Mouse (Mus musculus) forebrain, embryonic 12.5 days (tissue): ENCODE results near the gene Dmrtc1b. TPM values are rescaled to one million over a fixed set of nuclear protein-coding genes. Genes with fewer than 3 reads are reported as not detected.
"Not testable (repeated sequence)": the region's sequence is repeated elsewhere in the genome, so short reads cannot be mapped to it uniquely, and the experiment has no call there.

Experiments
- ATAC-seq: fragments of 200-750 bp; cut with Nextera tagmentation; 2 replicates; pipeline ENCODE4 v1.8.0; 2017; ENCODE audit warnings: moderate TSS enrichment; ENCODE audit not compliant: low FRiP score
- H3K27ac ChIP-seq: fragments of 300-500 bp; sonication (generic); 2 replicates; pipeline ENCODE4 v1.5.1; 2016; ENCODE audit warnings: mild to moderate bottlenecking
- H3K27me3 ChIP-seq: fragments of 300-500 bp; sonication (generic); 2 replicates; pipeline ENCODE4 v1.6.1; 2016; ENCODE audit warnings: mild to moderate bottlenecking
- H3K36me3 ChIP-seq: fragments of 300-500 bp; sonication (generic); replicated peaks from 2 replicates; pipeline ENCODE4 v1.6.1; 2016; ENCODE audit warnings: mild to moderate bottlenecking
- H3K4me1 ChIP-seq: fragments of 300-500 bp; sonication (generic); 2 replicates; pipeline ENCODE4 v1.6.1; 2016
- H3K4me2 ChIP-seq: fragments of 300-500 bp; sonication (generic); 2 replicates; pipeline ENCODE4 v1.6.1; 2016; ENCODE audit warnings: mild to moderate bottlenecking, moderate library complexity
- H3K4me3 ChIP-seq: fragments of 300-500 bp; sonication (generic); replicated peaks from 2 replicates; pipeline ENCODE4 v1.5.1; 2016; ENCODE audit warnings: mild to moderate bottlenecking
- H3K9ac ChIP-seq: fragments of 300-500 bp; sonication (generic); 2 replicates; pipeline ENCODE4 v1.6.1; 2016; ENCODE audit warnings: mild to moderate bottlenecking
- H3K9me3 ChIP-seq: fragments of 300-500 bp; sonication (generic); 2 replicates; pipeline ENCODE4 v1.6.1; 2016
- WGBS: fragments of 180-500 bp; shearing (Covaris S2); methylation state at CpG from one replicate; pipeline ENCODE4 v1.1.7; 2016; 5-methylcytosine and 5-hydroxymethylcytosine counted together
- polyA plus RNA-seq: library from polyadenylated mRNA; unstranded; fragments of >200 nt; fragmentation: Nextera tagmentation; extraction: Ambion mirVana; gene quantifications from 2 replicates; pipeline ENCODE4 v1.2.1, GENCODE M21; 2016

Gene Dmrtc1b
- polyA plus RNA-seq, result not detected in 2 replicates

DNA sequence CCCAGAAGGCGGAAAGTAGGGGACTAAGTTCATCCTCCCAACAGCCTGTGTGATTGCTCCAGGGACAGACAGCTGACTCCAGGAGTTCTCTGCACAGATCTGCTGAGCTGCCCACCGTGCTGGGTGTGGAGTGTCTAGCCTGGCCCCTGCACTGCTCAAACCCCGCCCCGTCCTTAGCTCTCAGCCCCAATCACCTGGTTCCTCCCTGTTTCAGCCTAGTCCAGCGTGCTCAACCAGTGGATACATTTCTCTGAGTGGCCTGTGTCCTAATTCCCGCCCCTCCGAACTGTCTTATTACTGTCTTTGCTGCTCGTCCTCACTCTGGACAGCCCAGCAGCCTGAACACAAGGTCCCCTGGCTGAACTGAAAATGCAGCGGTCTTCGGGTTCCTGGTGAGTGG lies at the start of gene Dmrtc1b, which contains the start of gene Gm9112:
Gene Dmrtc1b, plus strand, starts transcription at position 331 of the 400 bp plus-strand sequence.
Gene Gm9112, minus strand, starts transcription at position 101 of the 400 bp plus-strand sequence.
- not testable (repeated sequence) for H3K36me3 ChIP-seq
- peaks cover 16% of the 10 kb centered on the region for H3K27me3 ChIP-seq
- WGBS, result 87% methylated on average over 9 of the region's 10 CpGs

DNA sequence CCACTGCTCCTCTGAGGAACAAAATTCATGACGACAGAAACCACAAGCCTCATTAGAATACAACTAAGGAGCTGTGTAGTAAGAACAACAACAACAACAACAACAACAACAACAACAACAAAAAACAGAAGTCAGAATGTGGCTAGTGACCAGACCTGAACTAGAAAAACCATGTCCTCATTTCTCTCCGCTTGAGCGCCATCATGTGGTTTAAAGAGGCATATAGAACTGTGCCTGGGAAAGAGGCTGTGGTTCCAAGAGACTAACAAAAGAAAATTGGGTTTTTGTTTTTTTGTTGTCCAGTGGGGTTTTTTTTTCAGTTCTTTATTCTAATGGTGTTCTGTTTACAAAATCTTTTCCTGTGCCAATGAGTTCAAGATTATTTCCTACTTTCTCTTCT lies 47.0 kb upstream of the Dmrtc1b start:
- no peak overlapping the region for H3K4me2 ChIP-seq
- no peaks in the 10 kb centered on the region for H3K4me1 ChIP-seq
- no peaks in the 10 kb centered on the region for H3K36me3 ChIP-seq
- no peak overlapping the region for H3K9ac ChIP-seq
- ATAC-seq, result no peak
- H3K27me3 ChIP-seq, result peaks cover 13% of the 10 kb centered on the region; the same call in 1 of the 2 replicates
- H3K4me3 ChIP-seq, result no peak overlapping the region
- WGBS, result 20% methylated on average over 3 of the region's 3 CpGs
- H3K9me3 ChIP-seq, result no peaks in the 10 kb centered on the region
- no peak overlapping the region for H3K27ac ChIP-seq

More for the DNA sequence above, at the start of gene Dmrtc1b, which contains the start of gene Gm9112:
- not testable (repeated sequence) for ATAC-seq, H3K4me2 ChIP-seq, H3K4me3 ChIP-seq, H3K27ac ChIP-seq, H3K9me3 ChIP-seq, H3K4me1 ChIP-seq, H3K9ac ChIP-seq

DNA sequence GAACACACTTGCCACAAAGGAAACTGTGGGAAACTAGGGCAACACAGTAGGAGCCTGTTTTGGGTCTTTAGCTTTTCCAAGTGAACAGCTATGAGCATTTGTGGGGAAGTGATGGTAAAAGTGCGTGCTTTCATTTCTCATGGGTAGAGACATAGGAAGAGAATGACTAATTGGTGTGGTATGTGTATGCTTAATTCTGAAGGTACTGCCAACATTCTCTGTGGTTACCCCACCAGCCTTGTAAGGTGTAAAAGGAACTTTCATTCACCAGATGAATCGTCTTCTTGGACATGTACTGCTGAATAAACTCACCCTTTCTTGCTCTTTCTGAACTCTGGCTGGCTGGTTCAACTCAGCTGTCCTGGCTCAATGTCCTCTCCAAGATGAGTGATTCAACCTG lies 41.0 kb upstream of the Dmrtc1b start:
- H3K9me3 ChIP-seq, result no peaks in the 10 kb centered on the region
- 82% methylated on average over 2 of the region's 2 CpGs for WGBS
- peaks cover 7% of the 10 kb centered on the region; the same call in 1 of the 2 replicates for H3K27me3 ChIP-seq
- no peak overlapping the region for H3K9ac ChIP-seq
- H3K4me2 ChIP-seq, result no peak overlapping the region
- no peak overlapping the region for H3K27ac ChIP-seq
- H3K4me3 ChIP-seq, result no peak overlapping the region
- no peaks in the 10 kb centered on the region for H3K36me3 ChIP-seq
- no peak for ATAC-seq
- no peaks in the 10 kb centered on the region for H3K4me1 ChIP-seq

DNA sequence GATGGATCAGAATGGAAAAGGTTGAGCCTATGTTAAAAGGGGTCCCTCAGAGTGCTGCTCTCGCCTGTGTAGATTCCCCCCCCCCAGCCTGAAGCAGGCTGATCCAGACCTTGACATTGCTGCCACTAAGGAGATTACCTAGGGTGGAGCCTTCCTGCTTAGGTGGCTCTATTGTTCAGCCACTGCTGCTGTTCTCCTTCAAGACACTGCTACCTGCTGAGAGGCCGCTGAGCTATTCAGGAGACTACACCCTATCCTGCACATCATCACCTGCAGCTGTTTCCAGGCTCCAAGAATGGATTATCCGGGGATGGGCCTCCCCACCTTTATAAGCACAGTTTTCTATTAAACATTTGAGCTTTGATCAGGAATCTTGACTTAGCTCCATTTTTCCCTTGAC lies 23.0 kb upstream of the Dmrtc1b start:
- ATAC-seq, H3K4me3 ChIP-seq: not testable (repeated sequence)
- 42% methylated on average over 3 of the region's 3 CpGs for WGBS

DNA sequence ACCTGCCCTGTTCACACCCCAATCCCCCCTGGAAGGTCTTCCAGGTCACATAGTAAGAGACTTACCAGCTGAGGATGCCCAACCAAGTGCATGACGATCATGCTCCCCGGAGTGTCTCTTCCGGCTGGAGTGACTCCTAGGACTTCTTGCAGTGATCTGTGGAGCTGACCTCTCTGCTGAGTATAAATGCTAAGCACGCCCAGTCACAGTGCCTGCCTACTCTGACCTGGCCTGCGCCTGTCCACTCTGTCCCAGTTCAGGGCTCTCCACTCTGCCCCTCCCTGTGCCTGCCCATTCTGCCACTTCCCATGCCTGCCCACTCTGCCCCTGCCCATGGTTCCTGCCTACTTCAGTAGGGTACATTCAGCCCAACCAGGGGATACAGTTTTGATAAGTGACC lies 20.8 kb upstream of the Dmrtc1b start, which contains the start of gene Gm3880:
Gene Gm3880, minus strand, starts transcription at position 101 of the 400 bp plus-strand sequence.
- H3K4me2 ChIP-seq, H3K4me3 ChIP-seq, H3K27me3 ChIP-seq, H3K27ac ChIP-seq, H3K4me1 ChIP-seq, H3K9me3 ChIP-seq, ATAC-seq, H3K36me3 ChIP-seq, H3K9ac ChIP-seq: not testable (repeated sequence)
- 86% methylated on average over 5 of the region's 5 CpGs for WGBS

More for the DNA sequence above, 23.0 kb upstream of the Dmrtc1b start:
- not testable (repeated sequence) for H3K36me3 ChIP-seq, H3K27ac ChIP-seq, H3K9ac ChIP-seq, H3K27me3 ChIP-seq, H3K4me1 ChIP-seq, H3K9me3 ChIP-seq, H3K4me2 ChIP-seq

DNA sequence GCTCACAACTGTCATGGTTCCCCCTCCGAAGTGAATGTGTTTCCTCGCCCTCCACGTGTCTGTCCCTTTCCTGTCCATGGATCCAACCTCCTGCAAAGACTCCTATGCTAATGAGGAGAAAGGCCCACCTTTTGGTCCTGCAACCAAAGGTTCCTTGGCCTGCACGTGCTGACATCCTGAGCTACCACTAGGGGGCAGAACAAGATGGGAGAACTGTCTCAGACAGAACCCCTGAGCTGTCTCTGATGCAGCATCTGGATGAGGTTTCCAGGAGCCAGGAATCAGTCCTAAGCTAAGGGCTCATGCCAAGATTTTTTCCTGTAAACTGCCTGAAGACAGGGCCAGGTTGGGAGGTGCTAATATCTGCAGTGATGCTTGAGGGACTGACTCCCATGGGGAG lies 18.4 kb upstream of the Dmrtc1b start:
- 20% methylated on average over 4 of the region's 4 CpGs for WGBS
- peak; percentile 60; the same call in 1 of the 2 replicates for ATAC-seq
- H3K4me2 ChIP-seq, H3K4me1 ChIP-seq, H3K9ac ChIP-seq, H3K27me3 ChIP-seq, H3K36me3 ChIP-seq, H3K27ac ChIP-seq, H3K4me3 ChIP-seq, H3K9me3 ChIP-seq: not testable (repeated sequence)

DNA sequence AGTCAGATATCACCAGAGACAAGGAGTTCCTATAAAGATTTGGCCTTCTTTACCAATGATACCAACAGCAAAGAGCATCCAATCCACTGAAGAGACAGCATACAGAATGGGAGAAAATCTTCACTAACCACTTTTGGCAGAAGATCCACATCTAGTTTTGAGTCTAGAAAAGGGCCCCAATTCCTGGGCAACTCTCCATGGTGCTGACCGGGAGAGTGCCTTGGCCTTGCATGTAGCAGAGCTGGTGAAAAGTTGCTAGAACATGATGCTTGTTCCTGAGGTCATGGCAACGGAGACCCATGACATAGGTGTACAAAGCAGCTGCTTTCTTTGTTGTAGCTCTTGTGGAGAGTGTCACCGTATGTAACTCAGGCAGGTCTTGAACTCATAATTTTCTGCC lies 7.0 kb upstream of the Dmrtc1b start:
- not testable (repeated sequence) for H3K9me3 ChIP-seq, H3K4me3 ChIP-seq, H3K4me2 ChIP-seq, H3K9ac ChIP-seq, H3K4me1 ChIP-seq, H3K27ac ChIP-seq, ATAC-seq, H3K36me3 ChIP-seq, H3K27me3 ChIP-seq
- 68% methylated on average over 3 of the region's 3 CpGs for WGBS

DNA sequence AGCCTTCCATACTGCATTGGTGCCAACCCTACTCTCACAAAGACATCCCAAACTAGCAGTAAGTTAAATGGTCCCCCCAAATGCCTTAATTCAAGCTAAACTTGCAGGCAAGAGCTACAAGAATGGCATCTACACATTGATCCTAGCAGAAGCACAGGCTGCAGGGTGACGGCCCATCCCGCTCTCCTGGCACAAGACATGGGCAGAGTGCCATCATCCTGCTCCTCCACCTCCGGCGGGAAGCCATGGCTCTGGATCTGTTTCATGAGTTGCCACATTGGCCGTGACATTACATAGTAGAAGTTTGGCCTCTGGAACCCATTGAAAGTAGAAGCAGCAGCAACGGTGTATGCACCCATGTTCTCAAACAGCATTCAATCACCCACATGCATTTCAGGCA lies 16.6 kb downstream of the Dmrtc1b start:
- not testable (repeated sequence) for H3K36me3 ChIP-seq, H3K9ac ChIP-seq, H3K27ac ChIP-seq, H3K4me1 ChIP-seq, H3K4me3 ChIP-seq, H3K27me3 ChIP-seq, H3K4me2 ChIP-seq, H3K9me3 ChIP-seq, ATAC-seq
- WGBS, result 93% methylated on average over 6 of the region's 6 CpGs

Other genes with a start within 250 kb of the Dmrtc1b start
- gene Hdac8, start 202.5 kb upstream of the Dmrtc1b start, polyA plus RNA-seq, result 9.4 and 11.1 TPM in 2 replicates
- gene Phka1, start 63.6 kb upstream of the Dmrtc1b start, polyA plus RNA-seq, result 7.3 and 7.6 TPM in 2 replicates
- not detected in 2 replicates for gene Gm3880, start 20.9 kb upstream of the Dmrtc1b start, polyA plus RNA-seq
- not detected in 2 replicates for gene Gm9112, start 230 bp upstream of the Dmrtc1b start, polyA plus RNA-seq
- not detected in 2 replicates for gene Dmrtc1c1, start 95.1 kb downstream of the Dmrtc1b start, polyA plus RNA-seq
- not detected in 2 replicates for gene Dmrtc1c2, start 146.8 kb downstream of the Dmrtc1b start, polyA plus RNA-seq
- gene 1700031F05Rik, start 160.1 kb downstream of the Dmrtc1b start, polyA plus RNA-seq, result not detected in 2 replicates
- gene Dmrtc1a, start 200.8 kb downstream of the Dmrtc1b start, polyA plus RNA-seq, result 0.18 and 0.44 TPM in 2 replicates
- not detected in 2 replicates for gene 1700011M02Rik, start 201.0 kb downstream of the Dmrtc1b start, polyA plus RNA-seq
- gene 1700018G05Rik, start 220.5 kb downstream of the Dmrtc1b start, polyA plus RNA-seq, result not detected in 2 replicates